ENCODE assay signal across 29 mouse cellular contexts in the genomic region with DNA sequence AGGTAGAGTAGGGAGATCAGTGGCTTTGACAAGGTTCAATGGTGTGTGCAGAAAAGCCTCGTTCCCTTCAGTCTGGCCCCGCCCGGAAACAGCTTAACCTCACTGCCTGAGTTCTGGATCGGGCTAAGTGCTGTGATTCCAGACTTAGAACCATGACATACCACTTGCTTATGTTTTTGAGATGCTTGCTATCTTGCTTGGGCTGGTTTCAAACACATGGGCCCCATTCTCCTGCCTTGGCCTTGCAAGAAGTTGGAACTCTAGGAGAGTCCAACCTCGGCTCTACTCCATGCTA. TPM values are rescaled to one million over a fixed set of nuclear protein-coding genes. Genes with fewer than 3 reads are reported as not detected.
A peak's percentile ranks its signal among the peaks of the same experiment; 100 is the strongest.
DNase-seq lines count a peak whose midpoint lies in the region; ATAC-seq and TF ChIP-seq lines count a peak whose summit lies in the region.
"Had no signal": no experiment of that assay in that cellular context is flagged by ENCODE, and none has a peak within 500 bp of the region (broad histone marks: within the 10 kb centered on the region; RNA-seq: fewer than 3 reads in every experiment).

No protein-coding gene starts in this region.

- no peak for TF ChIP-seq RAD21 in MEL (IDR thresholded peaks at IDR 0.05; ENCODE audit: low read depth, low read length)

- H3K4me3 ChIP-seq in gastrocnemius, adult 2 months: no peak overlapping the region
- no peak overlapping the region for H3K4me3 ChIP-seq in heart, embryonic 13.5 days
- H3K4me3 ChIP-seq in layer of hippocampus, adult 2 months: no peak overlapping the region
- no peak overlapping the region for H3K4me3 ChIP-seq in MEL (ENCODE audit: control insufficient read depth in 1 of 2, insufficient read depth in 1 of 2, low read depth in 2 of 2, low read length in 2 of 2)
- no peak overlapping the region for H3K4me3 ChIP-seq in kidney, embryonic 14.5 days (ENCODE audit: low read length)
- H3K4me3 ChIP-seq: embryonic facial prominence, embryonic 13.5 days; forebrain, embryonic 10.5 days; forebrain, embryonic 15.5 days; midbrain, embryonic 10.5 days; myocyte; neural tube, embryonic 12.5 days had no signal

- H3K9ac ChIP-seq in heart, embryonic 13.5 days: 0 out of 2 replicates have a peak overlapping the region, but pooled peaks have one; percentile 28
- H3K9ac ChIP-seq in MEL (ENCODE audit: control insufficient read depth, low read depth, low read length, poor library complexity, severe bottlenecking): no peak overlapping the region
- no peak overlapping the region for H3K9ac ChIP-seq in kidney, embryonic 14.5 days (ENCODE audit: low read depth, low read length)
- H3K9ac ChIP-seq: embryonic facial prominence, embryonic 13.5 days; forebrain, embryonic 15.5 days; hindbrain, embryonic 14.5 days; liver, embryonic 14.5 days; neural tube, embryonic 12.5 days had no signal

- no peak for TF ChIP-seq POLR2A in MEL (IDR thresholded peaks at IDR 0.05; ENCODE audit: control insufficient read depth in 1 of 2, insufficient read depth in 1 of 2, low read depth in 1 of 2, low read length in 2 of 2, poor library complexity in 1 of 2)

- DNase-seq in gastrocnemius, adult 2 months: no peak
- DNase-seq in gastrocnemius, postnatal 10 days: no peak
- DNase-seq in heart, postnatal 25 days (ENCODE audit: low spot score): no peak
- DNase-seq in layer of hippocampus, adult 2 months (ENCODE audit: low spot score in 2 of 2): no peak
- no peak for DNase-seq in layer of hippocampus, adult 9-10 months (ENCODE audit: low spot score)
- DNase-seq in MEL (ENCODE audit: low read depth, low spot score): peak; percentile 23
- DNase-seq: cerebellum, adult 18-20 months; cerebellum, postnatal 10 days; kidney, adult 18-20 months; kidney, postnatal 36 days; left cerebral cortex, postnatal 4 days; liver; lung, adult 2 months; lung, postnatal 10 days; right cerebral cortex, adult 18-20 months; thymus, adult 2 months; thymus, postnatal 36 days had no signal

- TF ChIP-seq CTCF in gastrocnemius, adult 2 months (IDR thresholded peaks at IDR 0.05): no peak
- TF ChIP-seq CTCF in layer of hippocampus, adult 2 months (conservative IDR thresholded peaks at IDR 0.05): no peak
- no peak for TF ChIP-seq CTCF in MEL (IDR thresholded peaks at IDR 0.05 in 2 of 3, conservative IDR thresholded peaks at IDR 0.05 in 1 of 3; ENCODE audit: control insufficient read depth in 1 of 3, insufficient read depth in 1 of 3, low read depth in 2 of 3, low read length in 3 of 3, poor library complexity in 1 of 3, severe bottlenecking in 1 of 3)

- H3K27me3 ChIP-seq in heart, embryonic 13.5 days (replicated peaks): no peaks in the 10 kb centered on the region
- no peaks in the 10 kb centered on the region for H3K27me3 ChIP-seq in MEL (ENCODE audit: control insufficient read depth in 1 of 2, insufficient read depth in 2 of 2, low read length in 2 of 2)
- H3K27me3 ChIP-seq in kidney, embryonic 14.5 days (ENCODE audit: control insufficient read depth, insufficient read depth, low read length): no peaks in the 10 kb centered on the region
- H3K27me3 ChIP-seq: embryonic facial prominence, embryonic 13.5 days; forebrain, embryonic 15.5 days; neural tube, embryonic 12.5 days had no signal

- H3K9me3 ChIP-seq in heart, embryonic 13.5 days: no peaks in the 10 kb centered on the region
- no peaks in the 10 kb centered on the region for H3K9me3 ChIP-seq in MEL (replicated peaks; ENCODE audit: insufficient read depth, low read length)
- no peaks in the 10 kb centered on the region for H3K9me3 ChIP-seq in kidney, embryonic 14.5 days (ENCODE audit: control insufficient read depth, low read length)
- H3K9me3 ChIP-seq: embryonic facial prominence, embryonic 13.5 days; forebrain, embryonic 10.5 days; forebrain, embryonic 15.5 days; midbrain, embryonic 10.5 days; neural tube, embryonic 12.5 days had no signal

- intact Hi-C loops in gastrocnemius, adult 2 months (cut with DNase I): loop anchor here (2.0 to 5.0 kb wide), 3 partner anchors 113 to 266 kb away; a partner anchor contains a TSS
- intact Hi-C loops in heart, postnatal 25 days (cut with DNase I): loop anchor here (2.0 to 5.0 kb wide), 4 partner anchors 51 to 366 kb away; no protein-coding TSS in a partner anchor

- H3K79me2 ChIP-seq in MEL (ENCODE audit: control insufficient read depth, insufficient read depth, low read length, poor library complexity): no peaks in the 10 kb centered on the region

- H3K27ac ChIP-seq in gastrocnemius, adult 2 months: peak overlapping the region; percentile 62
- H3K27ac ChIP-seq in heart, embryonic 13.5 days (replicated peaks): 0 out of 2 replicates have a peak overlapping the region, but pooled peaks have one; percentile 16
- H3K27ac ChIP-seq in layer of hippocampus, adult 2 months: peak overlapping the region; percentile 79
- no peak overlapping the region for H3K27ac ChIP-seq in MEL (ENCODE audit: control insufficient read depth, low read depth, low read length)
- no peak overlapping the region for H3K27ac ChIP-seq in kidney, embryonic 14.5 days (ENCODE audit: low read depth, low read length)
- H3K27ac ChIP-seq: embryonic facial prominence, embryonic 13.5 days; hindbrain, embryonic 14.5 days; liver, embryonic 14.5 days; macrophage; midbrain, embryonic 10.5 days; neural tube, embryonic 12.5 days had no signal

- no peak for ATAC-seq in heart, embryonic 13.5 days (ENCODE audit: extremely low read depth, insufficient number of reproducible peaks, low FRiP score, low TSS enrichment)
- ATAC-seq in kidney, embryonic 14.5 days (ENCODE audit: low FRiP score, low TSS enrichment): no peak
- ATAC-seq: activated CD4-positive, CD25-positive, alpha-beta regulatory T cell, adult 4 months had no signal

- peaks cover 75% of the 10 kb centered on the region for H3K36me3 ChIP-seq in heart, embryonic 13.5 days
- peaks cover 0 to 11% of the 10 kb centered on the region in 2 experiments; a peak in 2 of 4 replicates for H3K36me3 ChIP-seq in MEL (ENCODE audit: control insufficient read depth in 1 of 2, insufficient read depth in 2 of 2, low read length in 2 of 2)
- peaks cover 12% of the 10 kb centered on the region; the same call in 1 of the 2 replicates for H3K36me3 ChIP-seq in kidney, embryonic 14.5 days (ENCODE audit: control insufficient read depth, insufficient read depth, low read length)

- TF ChIP-seq EP300 in MEL (IDR thresholded peaks at IDR 0.05; ENCODE audit: low read depth in 1 of 2, low read length in 2 of 2): no peak

- 68% methylated on average over 5 of the region's 5 CpGs for WGBS in heart, embryonic 13.5 days
- WGBS in kidney, embryonic 14.5 days: 65% methylated on average over 5 of the region's 5 CpGs

- H3K4me2 ChIP-seq in heart, embryonic 13.5 days: no peak overlapping the region
- no peak overlapping the region for H3K4me2 ChIP-seq in kidney, embryonic 14.5 days (replicated peaks; ENCODE audit: low read depth, low read length)
- H3K4me2 ChIP-seq: embryonic facial prominence, embryonic 13.5 days; forebrain, embryonic 15.5 days; hindbrain, embryonic 14.5 days; neural tube, embryonic 12.5 days had no signal

- peaks cover 12% of the 10 kb centered on the region for H3K4me1 ChIP-seq in heart, embryonic 13.5 days
- H3K4me1 ChIP-seq in MEL (ENCODE audit: control insufficient read depth in 1 of 2, insufficient read depth in 2 of 2, low read length in 2 of 2): peaks cover 0 to 16% of the 10 kb centered on the region in 2 experiments; a peak in 3 of 4 replicates
- no peaks in the 10 kb centered on the region for H3K4me1 ChIP-seq in kidney, embryonic 14.5 days (ENCODE audit: control insufficient read depth, insufficient read depth, low read length)
- H3K4me1 ChIP-seq: neural tube, embryonic 12.5 days had no signal

TF ChIP-seq in MEL, 35 proteins besides CTCF, POLR2A, EP300 and RAD21:
- TF ChIP-seq ZKSCAN1 (IDR thresholded peaks at IDR 0.05; ENCODE audit: low read depth, low read length): no peak
- no peak for TF ChIP-seq MAZ (IDR thresholded peaks at IDR 0.05; ENCODE audit: low read depth, low read length)
- TF ChIP-seq MYB (IDR thresholded peaks at IDR 0.05; ENCODE audit: low read depth, low read length): no peak
- no peak for TF ChIP-seq MEF2A (IDR thresholded peaks at IDR 0.05; ENCODE audit: extremely low read depth, insufficient replicate concordance, low read depth, low read length, poor library complexity, severe bottlenecking)
- no peak for TF ChIP-seq ZNF384 (IDR thresholded peaks at IDR 0.05; ENCODE audit: low read depth, low read length)
- TF ChIP-seq TCF12 (IDR thresholded peaks at IDR 0.05; ENCODE audit: low read depth, low read length): no peak
- TF ChIP-seq E2F4 (IDR thresholded peaks at IDR 0.05; ENCODE audit: borderline replicate concordance, low read depth, low read length): no peak
- TF ChIP-seq ELF1 (IDR thresholded peaks at IDR 0.05; ENCODE audit: low read depth, low read length): no peak
- no peak for TF ChIP-seq CHD1 (IDR thresholded peaks at IDR 0.05; ENCODE audit: low read depth, low read length)
- no peak for TF ChIP-seq CHD2 (IDR thresholded peaks at IDR 0.05; ENCODE audit: low read length)
- TF ChIP-seq USF2 (IDR thresholded peaks at IDR 0.05; ENCODE audit: borderline replicate concordance in 1 of 2, insufficient read depth in 1 of 2, low read depth in 1 of 2, low read length in 2 of 2): no peak
- no peak for TF ChIP-seq SIN3A (IDR thresholded peaks at IDR 0.05; ENCODE audit: low read length)
- no peak for TF ChIP-seq GATA1 (IDR thresholded peaks at IDR 0.05; ENCODE audit: low read depth, low read length)
TF ChIP-seq in MEL: peak in this region for 0.

RNA-seq across cellular contexts. Expression of a gene that starts 46.7 kb away (rescaled TPM):
- 10 to 100 TPM in 1 of 2 experiments, 1 to 10 TPM in 1; 6.6 to 10.1 TPM for total RNA-seq in gastrocnemius, adult 2 months (2021)
- 10 to 100 TPM; 21.6 to 25.8 TPM for total RNA-seq in gastrocnemius, postnatal 10 days (2021)
- 60.2 and 67.9 TPM in 2 replicates for polyA plus RNA-seq in heart, embryonic 13.5 days (2015; fragmentation: Nextera tagmentation; extraction: Ambion mirVana)
- total RNA-seq in heart, postnatal 25 days (2021): 10 to 100 TPM; 24.0 to 25.3 TPM
- 1 to 10 TPM; 4.0 to 4.1 TPM for total RNA-seq in layer of hippocampus, adult 2 months (2021)
- 160 and 184 TPM in 2 replicates for total RNA-seq in MEL (2012; rRNA removed)
- 100 to 1,000 TPM; 228 to 287 TPM for polyA plus RNA-seq in MEL (2012; ENCODE audit: insufficient read depth in 1 of 2, insufficient read length in 2 of 2, low read depth in 1 of 2, low replicate concordance in 2 of 2, missing spikeins in 1 of 2)
- 24.6 and 26.4 TPM in 2 replicates for polyA plus RNA-seq in kidney, embryonic 14.5 days (2014; fragmentation: Nextera tagmentation; extraction: Ambion mirVana)

Comparison
In these comparisons a context has a peak if more than half of its experiments do, and no peak if none do; other contexts are left out.
1. H3K27ac ChIP-seq: peak in gastrocnemius, adult 2 months (single experiment), heart, embryonic 13.5 days (single experiment) and layer of hippocampus, adult 2 months (single experiment); none in MEL (single experiment) and kidney, embryonic 14.5 days (single experiment).